Mouse (Mus musculus) G1E (cell line): ENCODE measurements around the gene Fign.

Experiments
- CTCF ChIP-seq: IDR thresholded peaks from 2 replicates; pipeline ENCODE4 v1.5.1; 2012; ENCODE audit warnings: low read depth, low read length, inconsistent platforms, mixed read lengths
- TAL1 ChIP-seq: conservative IDR thresholded peaks from 2 replicates; pipeline ENCODE4 v1.6.1; 2012; ENCODE audit warnings: low read depth, low read length, inconsistent platforms, mixed read lengths

- TF ChIP-seq CTCF = no peak
- TF ChIP-seq TAL1 = no peak
Measured at GRCm38 (mm10) chr2:63981449-63981848, 116.4 kb downstream of the Fign start.
